Mouse (Mus musculus) intestine, embryonic 16.5 days (tissue): ENCODE data around the gene Sh2b1. TPM values are rescaled to one million over a fixed set of nuclear protein-coding genes. Genes with fewer than 3 reads are reported as not detected.

Experiments used
- ATAC-seq: fragments of 200-750 bp; cut with Nextera tagmentation; 2 replicates; pipeline ENCODE4 v1.8.0; 2017; ENCODE audit warnings: moderate TSS enrichment, moderate library complexity
- H3K27ac ChIP-seq: fragments of 300-500 bp; sonication (generic); 2 replicates; pipeline ENCODE4 v1.5.1; 2014; ENCODE audit warnings: mild to moderate bottlenecking, low read length
- H3K27me3 ChIP-seq: fragments of 300-500 bp; sonication (generic); replicated peaks from 2 replicates; pipeline ENCODE4 v1.6.1; 2014; ENCODE audit warnings: low read length, control low read depth, mixed read lengths; ENCODE audit not compliant: control insufficient read depth, insufficient read depth
- H3K36me3 ChIP-seq: fragments of 300-500 bp; sonication (generic); 2 replicates; pipeline ENCODE4 v1.6.1; 2014; ENCODE audit warnings: low read length, control low read depth; ENCODE audit not compliant: control insufficient read depth, insufficient read depth
- H3K4me1 ChIP-seq: fragments of 300-500 bp; sonication (generic); 2 replicates; pipeline ENCODE4 v1.6.1; 2014; ENCODE audit warnings: low read length, control low read depth, mixed read lengths; ENCODE audit not compliant: control insufficient read depth, insufficient read depth
- H3K4me2 ChIP-seq: fragments of 300-500 bp; sonication (generic); 2 replicates; pipeline ENCODE4 v1.6.1; 2014; ENCODE audit warnings: low read depth, low read length, control low read depth
- H3K4me3 ChIP-seq: fragments of 300-500 bp; sonication (generic); 2 replicates; pipeline ENCODE4 v1.5.1; 2014; ENCODE audit warnings: mild to moderate bottlenecking, low read length
- H3K9ac ChIP-seq: fragments of 300-500 bp; sonication (generic); 2 replicates; pipeline ENCODE4 v1.6.1; 2014; ENCODE audit warnings: low read depth, low read length
- H3K9me3 ChIP-seq: fragments of 300-500 bp; sonication (generic); 2 replicates; pipeline ENCODE4 v1.6.1; 2016; ENCODE audit warnings: low read length, control low read depth; ENCODE audit not compliant: control insufficient read depth
- WGBS: fragments of 180-500 bp; shearing (Covaris S2); extraction: QIAGEN DNeasy Blood & Tissue Kit; methylation state at CpG from one replicate; pipeline ENCODE4 v1.1.7; 2014; 5-methylcytosine and 5-hydroxymethylcytosine counted together
- polyA plus RNA-seq: library from polyadenylated mRNA; unstranded; fragments of >200 nt; fragmentation: Nextera tagmentation; extraction: Ambion mirVana; gene quantifications from 2 replicates; pipeline ENCODE4 v1.2.1, GENCODE M21; 2015

Gene Sh2b1
- polyA plus RNA-seq, 1 experiment from 2014 or later = 43.2 TPM

DNA sequence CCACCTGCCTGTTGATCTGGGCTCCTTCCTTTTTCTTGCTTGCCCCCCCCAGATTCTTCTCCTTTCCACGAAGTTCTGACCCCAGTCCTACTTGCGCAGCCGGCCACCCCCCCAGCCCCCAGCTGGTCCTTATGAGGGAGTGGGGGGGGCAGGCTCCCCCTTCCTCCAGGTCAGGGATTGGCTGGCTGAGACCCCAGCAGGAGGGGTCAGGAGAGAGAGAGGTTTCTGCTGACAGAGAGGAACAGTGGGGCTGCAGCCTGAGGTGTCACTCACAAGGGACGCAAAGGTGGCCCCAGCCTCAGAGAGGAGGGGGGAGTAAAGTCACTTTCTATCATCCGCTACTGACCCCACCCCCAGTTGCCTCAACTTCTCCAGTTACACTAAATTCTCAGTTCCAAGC is 12.2 kb downstream of the Sh2b1 start, which contains the start of gene Atp2a1:
Atp2a1 (minus strand) TSS at position 105 of the 400 bp plus-strand sequence.
- Histone ChIP-seq H3K4me3 (no peak within 1 kb of the TSS), H3K9me3 (no peaks in the 10 kb centered on the region), H3K4me2 (no peak within 1 kb of the TSS), H3K9ac (0 out of 2 replicates have a peak within 1 kb of the TSS, but pooled peaks have one; percentile 7), H3K36me3 (peaks cover 8% of the 10 kb centered on the region; the same call in 1 of the 2 replicates), H3K4me1 (peaks cover 8% of the 10 kb centered on the region), H3K27ac (no peak within 1 kb of the TSS), H3K27me3 (no peaks in the 10 kb centered on the region)
- 51% methylated on average over 5 of the region's 5 CpGs for WGBS
- ATAC-seq = no peak

DNA sequence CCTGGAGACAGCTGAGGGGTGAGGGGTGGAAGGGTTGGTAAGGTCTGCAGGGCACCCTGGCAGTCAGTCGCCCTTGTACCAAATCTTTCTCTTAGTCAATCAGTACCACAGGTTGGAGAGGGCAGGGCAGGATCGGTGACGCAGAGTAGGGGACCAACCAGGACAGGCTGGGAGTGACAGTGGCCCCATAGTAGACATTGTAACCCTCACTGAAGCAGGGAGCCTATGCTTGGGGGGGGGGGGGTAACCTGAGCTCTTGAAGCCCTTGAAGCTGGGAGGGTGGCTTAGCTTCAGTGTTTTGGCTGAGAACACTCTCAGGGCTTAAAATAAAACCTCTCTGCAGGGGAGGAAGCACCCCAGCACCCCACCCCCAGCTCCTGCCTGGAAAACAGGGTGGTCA is 13.6 kb downstream of the Sh2b1 start:
- ATAC-seq = no peak

DNA sequence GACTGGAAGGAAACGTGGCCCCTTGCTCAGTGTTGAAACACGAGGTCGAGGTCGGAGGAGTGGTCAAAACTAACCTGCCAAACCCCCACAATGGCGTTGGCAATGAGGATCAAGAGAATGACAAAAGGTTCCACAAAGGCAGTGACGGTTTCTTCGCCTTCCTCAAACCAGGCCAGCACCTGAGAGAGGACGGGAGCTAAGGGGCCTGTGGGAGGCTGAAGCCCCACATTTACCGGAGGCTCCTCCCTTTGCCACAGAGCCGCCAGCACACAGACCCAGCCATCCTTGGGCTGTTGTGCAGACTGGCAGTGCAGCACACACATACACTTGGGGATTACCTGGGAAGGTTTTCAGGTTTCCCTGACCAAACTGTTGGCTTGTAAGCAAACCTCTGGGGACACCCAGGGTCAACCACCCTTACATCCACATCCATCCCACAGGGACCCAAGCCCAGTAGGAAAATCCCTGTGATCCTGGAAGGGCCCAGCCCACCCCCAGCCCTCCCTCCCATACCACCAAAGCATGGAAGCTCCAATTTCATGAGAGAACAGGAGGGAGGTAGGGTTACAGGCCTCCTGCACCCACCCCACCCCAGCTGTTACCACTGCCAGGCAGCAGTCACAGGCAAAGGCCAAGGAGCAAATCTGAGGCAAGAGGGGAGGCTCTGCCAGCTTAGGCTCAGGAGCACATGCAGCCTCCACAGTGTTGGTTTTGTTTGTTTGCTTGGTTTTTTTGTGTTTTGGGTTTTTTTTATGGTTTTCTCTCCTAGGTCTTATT is 14.4 kb downstream of the Sh2b1 start:
- Histone ChIP-seq H3K27ac (no peak overlapping the region), H3K4me2 (no peak overlapping the region), H3K9me3 (no peaks in the 10 kb centered on the region), H3K4me1 (peaks cover 8% of the 10 kb centered on the region), H3K36me3 (no peaks in the 10 kb centered on the region), H3K9ac (no peak overlapping the region), H3K27me3 (no peaks in the 10 kb centered on the region), H3K4me3 (no peak overlapping the region)
- 56% methylated on average over 10 of the region's 10 CpGs for WGBS
- no peak for ATAC-seq

More for the DNA sequence above, 13.6 kb downstream of the Sh2b1 start:
- H3K36me3 ChIP-seq = no peaks in the 10 kb centered on the region
- H3K9me3 ChIP-seq = no peaks in the 10 kb centered on the region
- H3K4me1 ChIP-seq = peaks cover 8% of the 10 kb centered on the region
- H3K4me3 ChIP-seq = no peak overlapping the region
- 0 out of 2 replicates have a peak overlapping the region, but pooled peaks have one; percentile 7 for H3K9ac ChIP-seq
- WGBS = 67% methylated on average over 3 of the region's 3 CpGs
- no peak overlapping the region for H3K4me2 ChIP-seq
- no peaks in the 10 kb centered on the region for H3K27me3 ChIP-seq
- H3K27ac ChIP-seq = no peak overlapping the region

GRCm38 (mm10) chr7:126458844-126459618 is 16.2 kb downstream of the Sh2b1 start:
- H3K36me3 ChIP-seq = no peaks in the 10 kb centered on the region
- no peak overlapping the region for H3K4me2 ChIP-seq
- H3K4me3 ChIP-seq = no peak overlapping the region
- no peak; the same call in 1 of the 2 replicates for ATAC-seq
- H3K27me3 ChIP-seq = no peaks in the 10 kb centered on the region
- H3K9ac ChIP-seq = no peak overlapping the region
- no peaks in the 10 kb centered on the region for H3K9me3 ChIP-seq
- H3K4me1 ChIP-seq = peaks cover 3% of the 10 kb centered on the region; the same call in 1 of the 2 replicates
- no peak overlapping the region for H3K27ac ChIP-seq
- WGBS = 85% methylated on average over 11 of the region's 11 CpGs

- Histone ChIP-seq H3K9ac (no peak overlapping the region), H3K27ac (no peak overlapping the region), H3K4me3 (no peak overlapping the region), H3K36me3 (no peaks in the 10 kb centered on the region), H3K27me3 (no peaks in the 10 kb centered on the region), H3K9me3 (no peaks in the 10 kb centered on the region), H3K4me1 (peaks cover 3% of the 10 kb centered on the region; the same call in 1 of the 2 replicates), H3K4me2 (no peak overlapping the region)
- ATAC-seq = no peak; the same call in 1 of the 2 replicates
- 75% methylated on average over 5 of the region's 5 CpGs for WGBS
These were observed 17.0 kb downstream of the Sh2b1 start for GRCm38 (mm10) chr7:126458225-126458624.

GRCm38 (mm10) chr7:126456382-126457266 is 18.6 kb downstream of the Sh2b1 start:
- Histone ChIP-seq H3K4me1 (peaks cover 3% of the 10 kb centered on the region; the same call in 1 of the 2 replicates), H3K9ac (no peak overlapping the region), H3K36me3 (no peaks in the 10 kb centered on the region), H3K4me3 (no peak overlapping the region), H3K4me2 (no peak overlapping the region), H3K27ac (no peak overlapping the region), H3K27me3 (no peaks in the 10 kb centered on the region), H3K9me3 (no peaks in the 10 kb centered on the region)
- no peak for ATAC-seq
- 89% methylated on average over 17 of the region's 17 CpGs for WGBS

DNA sequence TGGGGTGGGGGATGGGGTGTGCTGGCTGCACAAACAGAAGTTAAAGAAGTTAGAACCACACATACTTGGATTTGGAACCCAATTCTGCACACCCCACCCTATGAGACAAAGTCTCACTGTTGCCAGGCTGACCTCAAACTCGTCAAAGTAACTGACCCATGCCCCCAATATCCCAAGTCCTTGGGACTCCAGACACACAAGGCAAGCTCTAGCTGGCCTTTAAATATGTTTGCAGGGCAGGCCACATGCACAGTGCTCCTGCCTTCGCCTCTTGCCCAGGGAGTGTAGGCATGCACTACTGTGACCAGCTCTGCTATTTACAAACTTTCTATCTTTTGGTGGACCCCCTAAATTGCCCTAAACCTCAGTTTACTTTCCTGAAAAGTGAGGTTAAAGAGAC is 20.0 kb downstream of the Sh2b1 start:
- ATAC-seq = no peak
- peaks cover 3% of the 10 kb centered on the region; the same call in 1 of the 2 replicates for H3K4me1 ChIP-seq
- no peaks in the 10 kb centered on the region for H3K36me3 ChIP-seq
- WGBS = 80% methylated on average over 2 of the region's 2 CpGs
- no peaks in the 10 kb centered on the region for H3K27me3 ChIP-seq
- H3K9ac ChIP-seq = no peak overlapping the region
- H3K27ac ChIP-seq = no peak overlapping the region
- no peak overlapping the region for H3K4me3 ChIP-seq
- no peaks in the 10 kb centered on the region for H3K9me3 ChIP-seq
- no peak overlapping the region for H3K4me2 ChIP-seq

DNA sequence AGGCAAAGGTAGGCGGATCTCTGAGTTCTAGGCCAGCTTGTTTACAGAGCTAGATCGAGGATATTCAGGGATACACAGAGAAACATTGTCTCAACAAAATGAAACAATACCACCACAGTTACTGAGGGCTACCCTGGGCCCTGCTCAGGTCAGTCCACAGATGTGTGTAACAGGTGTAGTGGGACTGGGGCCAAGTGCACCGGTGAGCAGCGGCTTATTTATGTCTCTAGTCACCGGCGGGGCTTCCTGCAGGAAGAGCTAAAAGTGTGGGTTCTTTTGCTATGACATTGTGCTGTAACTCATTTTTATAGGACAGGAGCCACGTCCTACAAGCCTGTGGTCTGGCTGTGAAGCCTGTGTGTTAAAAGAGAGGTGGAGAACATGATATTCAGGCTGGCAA is 21.4 kb downstream of the Sh2b1 start:
- no peak overlapping the region for H3K27ac ChIP-seq
- WGBS = 61% methylated on average over 7 of the region's 7 CpGs
- peaks cover 3% of the 10 kb centered on the region; the same call in 1 of the 2 replicates for H3K4me1 ChIP-seq
- no peaks in the 10 kb centered on the region for H3K27me3 ChIP-seq
- H3K36me3 ChIP-seq = no peaks in the 10 kb centered on the region
- H3K4me2 ChIP-seq = no peak overlapping the region
- H3K4me3 ChIP-seq = no peak overlapping the region
- no peak for ATAC-seq
- H3K9ac ChIP-seq = no peak overlapping the region
- H3K9me3 ChIP-seq = no peaks in the 10 kb centered on the region
